ENCODE assay signal across 8 mouse cellular contexts in genomic region chr7:46919551-46920176, GRCm38 (mm10). TPM values are rescaled to one million over a fixed set of nuclear protein-coding genes. Genes with fewer than 3 reads are reported as not detected.
A peak's percentile ranks its signal among the peaks of the same experiment; 100 is the strongest.
DNase-seq lines count a peak whose midpoint lies in the region; ATAC-seq and TF ChIP-seq lines count a peak whose summit lies in the region.

Gene Tsg101, minus strand, starts transcription at chr7:46919969.

- DNase-seq in brain, embryonic 14.5 days (ENCODE audit: low read depth): peak; percentile 96
- DNase-seq in kidney, postnatal 0 days (ENCODE audit: low spot score): peak; percentile 93
- peak; percentile 90 for DNase-seq in liver, embryonic 11.5 days (ENCODE audit: low spot score)
- DNase-seq in naive thymus-derived CD4-positive, alpha-beta T cell, adult 2 months (ENCODE audit: low read depth): peak; percentile 91

- H3K79me3 ChIP-seq in C2C12 (ENCODE audit: low read depth): peaks cover 44% of the 10 kb centered on the region

- peaks cover 42% of the 10 kb centered on the region for H3K4me1 ChIP-seq in erythroblast, embryonic 14.5 days (ENCODE audit: control insufficient read depth)
- peaks cover 28% of the 10 kb centered on the region for H3K4me1 ChIP-seq in heart, embryonic 12.5 days (replicated peaks)
- peaks cover 8% of the 10 kb centered on the region for H3K4me1 ChIP-seq in kidney, postnatal 0 days (replicated peaks; ENCODE audit: insufficient read depth, low read length)
- H3K4me1 ChIP-seq in liver, embryonic 11.5 days (replicated peaks; ENCODE audit: control insufficient read depth, insufficient read depth, low read length): peaks cover 23% of the 10 kb centered on the region
- H3K4me1 ChIP-seq in stomach, embryonic 14.5 days (ENCODE audit: control insufficient read depth, insufficient read depth, low read length): peaks cover 12% of the 10 kb centered on the region

- H3ac ChIP-seq in C2C12 (ENCODE audit: control insufficient read depth, insufficient read length, low read depth): peak within 1 kb of the TSS; percentile 95

- H3K79me2 ChIP-seq in C2C12 (ENCODE audit: control insufficient read depth, insufficient read depth): peaks cover 50% of the 10 kb centered on the region

- under 1% methylated on average over 74 of the region's 75 CpGs for WGBS in heart, embryonic 12.5 days
- under 1% methylated on average over 70 of the region's 75 CpGs for WGBS in kidney, postnatal 0 days
- WGBS in liver, embryonic 11.5 days: under 1% methylated on average over 60 of the region's 75 CpGs
- under 1% methylated on average over 75 of the region's 75 CpGs for WGBS in stomach, embryonic 14.5 days

- peaks cover 11% of the 10 kb centered on the region for H3K36me3 ChIP-seq in C2C12 (ENCODE audit: control insufficient read depth, insufficient read depth)
- peaks cover 24% of the 10 kb centered on the region for H3K36me3 ChIP-seq in erythroblast, embryonic 14.5 days (ENCODE audit: control insufficient read depth)
- peaks cover 13% of the 10 kb centered on the region for H3K36me3 ChIP-seq in heart, embryonic 12.5 days
- no peaks in the 10 kb centered on the region for H3K36me3 ChIP-seq in kidney, postnatal 0 days (ENCODE audit: insufficient read depth, low read length)
- 0 out of 2 replicates have a peak, but pooled peaks cover under 1% of the 10 kb centered on the region for H3K36me3 ChIP-seq in liver, embryonic 11.5 days (ENCODE audit: control insufficient read depth, insufficient read depth, low read length)
- H3K36me3 ChIP-seq in stomach, embryonic 14.5 days (ENCODE audit: control insufficient read depth, insufficient read depth, low read length): no peaks in the 10 kb centered on the region

- peak within 1 kb of the TSS; percentile 87 for H3K27ac ChIP-seq in heart, embryonic 12.5 days (ENCODE audit: poor library complexity, severe bottlenecking)
- peak within 1 kb of the TSS; percentile 98 for H3K27ac ChIP-seq in kidney, postnatal 0 days
- H3K27ac ChIP-seq in liver, embryonic 11.5 days (ENCODE audit: low read depth, low read length): peak within 1 kb of the TSS; percentile 87
- peak within 1 kb of the TSS; percentile 83 for H3K27ac ChIP-seq in stomach, embryonic 14.5 days (ENCODE audit: low read length)

- ATAC-seq in heart, embryonic 12.5 days (ENCODE audit: insufficient number of reproducible peaks, low FRiP score): peak; percentile 94
- peak; percentile 95 for ATAC-seq in kidney, postnatal 0 days (replicated peaks; ENCODE audit: low FRiP score, low read depth)
- peak; percentile 91 for ATAC-seq in liver, embryonic 11.5 days (replicated peaks; ENCODE audit: low FRiP score)
- ATAC-seq in stomach, embryonic 14.5 days (ENCODE audit: insufficient number of reproducible peaks, insufficient read depth, low FRiP score, low read depth): peak; percentile 93

- H3K4me2 ChIP-seq in heart, embryonic 12.5 days: peak within 1 kb of the TSS; percentile 71
- peak within 1 kb of the TSS; percentile 59 for H3K4me2 ChIP-seq in kidney, postnatal 0 days (ENCODE audit: low read length)
- peak within 1 kb of the TSS; percentile 80 for H3K4me2 ChIP-seq in liver, embryonic 11.5 days
- peak within 1 kb of the TSS; percentile 67 for H3K4me2 ChIP-seq in stomach, embryonic 14.5 days (replicated peaks; ENCODE audit: low read depth, low read length)

- H3K4me3 ChIP-seq in C2C12 (ENCODE audit: insufficient read depth, poor library complexity, severe bottlenecking): peak within 1 kb of the TSS; percentile 78
- peak within 1 kb of the TSS; percentile 79 for H3K4me3 ChIP-seq in erythroblast, embryonic 14.5 days (replicated peaks)
- H3K4me3 ChIP-seq in heart, embryonic 12.5 days: peak within 1 kb of the TSS; percentile 59
- H3K4me3 ChIP-seq in kidney, postnatal 0 days (replicated peaks; ENCODE audit: low read depth, low read length): peak within 1 kb of the TSS; percentile 91
- peak within 1 kb of the TSS; percentile 95 for H3K4me3 ChIP-seq in liver, embryonic 11.5 days (ENCODE audit: low read depth, low read length)
- peak within 1 kb of the TSS; percentile 57 for H3K4me3 ChIP-seq in stomach, embryonic 14.5 days (ENCODE audit: low read depth, low read length)

- H3K9ac ChIP-seq in heart, embryonic 12.5 days: peak within 1 kb of the TSS; percentile 85
- H3K9ac ChIP-seq in kidney, postnatal 0 days (ENCODE audit: low read depth, low read length): peak within 1 kb of the TSS; percentile 92
- H3K9ac ChIP-seq in liver, embryonic 11.5 days (ENCODE audit: low read depth, low read length): peak within 1 kb of the TSS; percentile 87
- peak within 1 kb of the TSS; percentile 79 for H3K9ac ChIP-seq in stomach, embryonic 14.5 days (replicated peaks; ENCODE audit: low read depth, low read length)

- peak; percentile 94 for TF ChIP-seq POLR2A in brain, embryonic 14.5 days (IDR thresholded peaks at IDR 0.05; ENCODE audit: borderline replicate concordance, extremely low read depth, insufficient read depth, insufficient read length, poor library complexity, severe bottlenecking)

- H3K27me3 ChIP-seq in C2C12 (ENCODE audit: control insufficient read depth, insufficient read depth, insufficient read length): no peaks in the 10 kb centered on the region
- no peaks in the 10 kb centered on the region for H3K27me3 ChIP-seq in erythroblast, embryonic 14.5 days (ENCODE audit: control insufficient read depth)
- H3K27me3 ChIP-seq in heart, embryonic 12.5 days (replicated peaks): no peaks in the 10 kb centered on the region
- no peaks in the 10 kb centered on the region for H3K27me3 ChIP-seq in kidney, postnatal 0 days (ENCODE audit: insufficient read depth, low read length)
- no peaks in the 10 kb centered on the region for H3K27me3 ChIP-seq in liver, embryonic 11.5 days (replicated peaks; ENCODE audit: control insufficient read depth, insufficient read depth, low read length)
- no peaks in the 10 kb centered on the region for H3K27me3 ChIP-seq in stomach, embryonic 14.5 days (ENCODE audit: control insufficient read depth, insufficient read depth, low read length)

- no peaks in the 10 kb centered on the region for H3K9me3 ChIP-seq in erythroblast, embryonic 14.5 days (ENCODE audit: control insufficient read depth, low read length)
- H3K9me3 ChIP-seq in heart, embryonic 12.5 days (replicated peaks): no peaks in the 10 kb centered on the region
- no peaks in the 10 kb centered on the region for H3K9me3 ChIP-seq in kidney, postnatal 0 days (replicated peaks; ENCODE audit: low read length)
- H3K9me3 ChIP-seq in liver, embryonic 11.5 days (ENCODE audit: control insufficient read depth, low read length): no peaks in the 10 kb centered on the region
- H3K9me3 ChIP-seq in stomach, embryonic 14.5 days (ENCODE audit: control insufficient read depth, low read depth, low read length): no peaks in the 10 kb centered on the region

- no peak for TF ChIP-seq CTCF in C2C12 (IDR thresholded peaks at IDR 0.05; ENCODE audit: control insufficient read depth, insufficient read depth, insufficient read length)
- TF ChIP-seq CTCF in brain, embryonic 14.5 days (IDR thresholded peaks at IDR 0.05; ENCODE audit: borderline replicate concordance, extremely low read depth, insufficient read depth, insufficient read length): 0 out of 2 replicates have a peak, but pooled peaks have one; percentile 9
- peak; percentile 17; the same call in 1 of the 2 replicates for TF ChIP-seq CTCF in kidney, postnatal 0 days (IDR thresholded peaks at IDR 0.05; ENCODE audit: low read depth)

TF ChIP-seq in C2C12, 6 proteins besides CTCF, POLR2A, EP300 and RAD21:
- TF ChIP-seq CEBPB (IDR thresholded peaks at IDR 0.05; ENCODE audit: low read depth): no peak
- TF ChIP-seq USF1 (IDR thresholded peaks at IDR 0.05; ENCODE audit: low read depth): no peak
- TF ChIP-seq MYOD1 (IDR thresholded peaks at IDR 0.05; ENCODE audit: control insufficient read depth, insufficient read length, low read depth): no peak
- no peak for TF ChIP-seq MAX (IDR thresholded peaks at IDR 0.05)
- TF ChIP-seq MYOG (IDR thresholded peaks at IDR 0.05; ENCODE audit: control insufficient read depth, extremely low read depth, insufficient read length): no peak
- TF ChIP-seq FOSL1 (IDR thresholded peaks at IDR 0.05; ENCODE audit: insufficient read depth, low read length, poor library complexity, severe bottlenecking): no peak
TF ChIP-seq in C2C12: peak in this region for 0.

RNA-seq across cellular contexts. Expression of gene Tsg101, which starts in this region (rescaled TPM):
- 70.8 TPM for polyA plus RNA-seq in C2C12 (2012; fragmentation: generic; extraction: Trizol)
- polyA plus RNA-seq in brain, embryonic 14.5 days (2012; rRNA removed): 150 and 162 TPM in 2 replicates
- polyA plus RNA-seq in erythroblast, embryonic 14.5 days (2012): 3.8 and 4.1 TPM in 2 replicates
- 185 and 190 TPM in 2 replicates for polyA plus RNA-seq in heart, embryonic 12.5 days (2016; fragmentation: Nextera tagmentation; extraction: Ambion mirVana)
- polyA plus RNA-seq in kidney, postnatal 0 days (2015; fragmentation: Nextera tagmentation; extraction: Ambion mirVana): 169 and 171 TPM in 2 replicates
- 129 and 133 TPM in 2 replicates for polyA plus RNA-seq in liver, embryonic 11.5 days (2014; fragmentation: Nextera tagmentation; extraction: Ambion mirVana)
- 169 and 179 TPM in 2 replicates for polyA plus RNA-seq in stomach, embryonic 14.5 days (2014; fragmentation: Nextera tagmentation; extraction: Ambion mirVana)

Comparison
In these comparisons a context has a peak if more than half of its experiments do, and no peak if none do; other contexts are left out.
1. Peak in every context shown above with its lines: DNase-seq, ATAC-seq, H3K4me3 ChIP-seq and H3K27ac ChIP-seq.
2. RNA of gene Tsg101 (polyA plus RNA-seq): 185 to 190 TPM in heart, embryonic 12.5 days, 169 to 179 TPM in stomach, embryonic 14.5 days, 169 to 171 TPM in kidney, postnatal 0 days, 150 to 162 TPM in brain, embryonic 14.5 days, 129 to 133 TPM in liver, embryonic 11.5 days and 70.8 TPM in C2C12 (single experiment); 3.8 to 4.1 TPM in erythroblast, embryonic 14.5 days; every median in the first group is over 10 times any median in the second.